Mouse (Mus musculus) embryo, embryonic 10 days (tissue): ENCODE data around the gene Dpep3.

ENCODE experiments used
- DNase-seq: peaks from one replicate; pipeline ENCODE4 v3.0.0-alpha.2; 2015; ENCODE audit warnings: low spot score

The Dpep3 gene

DNA sequence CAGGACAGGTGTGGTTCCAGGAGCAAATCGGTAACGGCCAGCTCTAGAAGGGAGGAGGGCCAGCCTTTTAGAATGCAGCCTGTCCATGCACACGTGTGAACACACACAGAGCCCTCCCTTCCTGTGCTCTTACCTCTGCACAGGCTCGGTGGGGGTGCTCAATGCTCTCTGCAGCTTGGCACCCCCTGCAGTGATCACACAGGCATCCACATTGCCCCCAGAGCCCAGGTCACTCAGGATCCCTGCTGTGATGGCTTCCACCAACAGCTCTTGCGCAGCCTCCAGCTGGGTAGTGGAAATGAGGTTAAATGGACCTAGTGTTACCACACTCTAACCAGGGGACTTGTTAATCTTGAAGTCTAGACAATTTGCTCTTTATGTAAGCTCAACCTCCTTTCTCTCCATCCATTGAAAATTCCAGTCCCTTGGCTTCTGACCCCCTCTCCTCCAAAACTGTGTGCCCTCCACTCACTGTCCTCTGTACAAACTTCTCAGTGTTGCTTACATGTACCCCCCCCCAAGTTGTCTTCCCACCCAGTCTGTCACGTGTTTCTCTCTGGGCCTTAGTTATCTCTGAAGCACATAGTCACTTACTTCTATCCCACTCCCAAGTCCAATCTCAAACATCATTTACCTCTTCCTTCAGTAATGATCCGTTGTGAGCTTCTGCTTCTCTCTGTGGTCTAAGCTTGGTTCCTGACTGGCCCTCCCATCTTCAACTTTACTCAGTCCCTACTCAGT is 43.2 kb downstream of the Dpep3 start:
- no peak for DNase-seq

DNA sequence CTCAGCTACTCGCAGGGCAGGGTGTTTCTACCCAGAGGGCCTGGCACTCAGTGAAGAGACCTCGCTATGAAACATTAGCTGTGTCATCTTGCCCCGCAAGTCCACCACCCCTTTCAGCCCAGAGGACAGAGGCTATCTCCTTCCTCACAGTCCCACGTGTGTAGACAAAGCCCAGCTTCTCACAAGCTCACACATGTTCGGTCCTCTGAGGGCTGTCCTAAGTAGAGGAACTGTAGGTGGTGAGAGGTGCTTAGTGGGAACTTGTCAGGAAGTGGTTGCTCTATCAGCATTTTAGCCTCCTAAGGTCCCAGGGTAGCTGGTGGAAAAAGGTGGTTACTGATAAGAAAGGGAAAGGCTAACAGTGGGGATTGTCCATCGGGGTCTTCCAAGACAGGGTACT is 44.1 kb downstream of the Dpep3 start:
- DNase-seq, result no peak

DNA sequence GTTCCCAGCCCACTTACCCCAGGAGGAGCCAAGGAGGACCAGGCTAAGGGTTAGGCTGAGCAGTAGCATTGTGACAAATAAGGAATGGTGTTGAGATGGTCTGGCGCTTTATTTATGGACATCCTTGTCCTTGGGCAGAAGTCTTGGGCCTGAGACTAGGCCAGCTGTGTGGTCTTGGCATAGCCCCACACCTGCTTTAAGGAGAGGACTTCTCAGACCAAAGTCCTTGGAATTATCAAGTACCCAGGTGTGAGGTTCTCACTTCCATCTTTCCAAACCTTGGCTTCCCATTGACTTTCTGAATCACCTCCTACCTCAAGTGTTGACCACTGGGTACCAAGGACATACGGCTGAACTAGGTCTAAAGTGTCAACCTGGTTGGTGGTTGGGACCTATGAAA is 45.5 kb downstream of the Dpep3 start, which contains the start of gene Ctrl:
TSS of gene Ctrl (minus strand) at position 101 of the 400 bp plus-strand sequence.
- DNase-seq, result no peak

DNA sequence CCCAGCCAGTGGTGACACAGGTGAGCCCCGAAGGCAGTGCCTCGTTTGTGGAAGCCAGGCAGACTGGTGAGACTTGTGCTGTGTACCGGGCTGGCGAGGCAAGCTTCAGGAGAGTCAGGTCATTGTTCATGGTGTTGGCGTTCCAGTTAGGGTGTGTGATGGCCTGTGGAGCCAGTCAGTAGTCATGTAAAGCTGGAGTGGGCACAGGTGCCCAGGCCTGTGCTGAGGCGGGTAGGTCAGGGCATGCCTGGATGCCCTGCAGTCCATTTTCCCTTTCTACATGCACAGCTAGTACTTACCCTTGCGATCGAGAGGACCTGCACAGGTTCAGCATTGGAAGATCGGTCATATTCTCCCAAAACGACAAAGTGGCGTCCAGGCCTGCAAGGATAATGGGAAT is 46.7 kb downstream of the Dpep3 start:
- no peak for DNase-seq

DNA sequence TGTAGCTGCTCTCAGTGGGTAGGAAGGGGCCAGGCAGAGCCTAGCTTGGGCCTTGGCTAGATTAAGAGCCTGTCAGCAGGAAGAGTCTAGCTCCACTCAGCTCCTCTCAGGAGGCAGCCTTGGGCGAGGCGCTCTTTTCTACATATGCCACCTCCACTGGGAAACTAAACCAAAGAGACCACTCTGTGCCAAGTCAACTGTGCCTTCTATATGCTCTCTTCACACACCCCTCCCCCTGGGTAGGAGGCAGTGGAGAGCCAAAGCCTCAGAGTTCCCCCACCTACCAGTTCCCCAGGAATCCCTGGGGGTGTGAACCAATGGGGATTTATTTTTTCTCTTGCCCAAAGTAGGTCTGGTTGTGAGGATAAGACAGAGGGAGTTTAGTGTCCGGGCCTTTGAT is 48.0 kb downstream of the Dpep3 start:
- DNase-seq, result no peak

DNA sequence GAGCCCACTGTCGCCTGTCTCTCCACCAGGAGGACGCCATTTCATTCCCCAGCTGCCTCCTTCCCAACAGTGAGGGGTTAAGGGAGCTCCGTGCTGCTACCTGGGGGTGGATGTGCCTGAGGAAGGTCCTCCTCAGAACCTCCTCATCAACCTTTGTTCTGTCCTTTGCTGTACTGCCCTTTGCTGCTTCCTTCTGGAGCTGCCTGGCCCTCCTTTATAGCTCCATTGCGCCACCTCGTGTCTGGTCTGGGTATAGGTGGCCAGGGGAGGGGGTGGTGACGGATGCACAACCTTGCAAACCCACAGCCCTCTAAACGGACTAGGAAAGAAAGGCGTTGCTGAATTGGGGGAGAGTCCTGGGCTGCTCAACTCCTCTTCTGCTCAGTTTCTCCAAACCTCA is 48.6 kb downstream of the Dpep3 start:
- DNase-seq, result peak; percentile 73

DNA sequence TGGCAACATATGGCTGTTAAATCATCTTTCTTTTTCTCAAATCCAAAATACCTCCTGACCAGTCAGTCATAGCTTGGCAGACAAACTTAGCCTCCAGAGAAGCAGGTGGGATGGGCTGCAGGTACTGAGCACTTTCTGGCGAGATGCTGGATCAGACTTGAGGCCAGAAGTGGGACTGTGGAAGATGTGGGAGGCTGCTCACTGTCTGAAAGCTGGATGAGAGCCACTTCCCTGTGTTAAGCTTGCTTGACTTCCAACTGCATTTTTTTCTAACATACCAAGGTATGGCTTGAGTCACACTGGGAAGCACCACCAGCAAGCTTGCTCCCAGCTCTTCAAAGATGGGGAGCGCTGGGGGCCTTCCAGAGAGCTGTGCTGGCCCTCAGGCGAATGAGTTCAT is 54.1 kb downstream of the Dpep3 start:
- DNase-seq, result no peak
